Mouse (Mus musculus) E14TG2a.4 (cell line): ENCODE measurements around the gene Pisd.

ENCODE experiments used
- CTCF ChIP-seq: conservative IDR thresholded peaks from 2 replicates; pipeline ENCODE4 v1.5.1; 2014; ENCODE audit warnings: low read length
- POU5F1 ChIP-seq: IDR thresholded peaks from 2 replicates; pipeline ENCODE4 v1.6.1; 2014; ENCODE audit warnings: low read length, borderline replicate concordance

DNA sequence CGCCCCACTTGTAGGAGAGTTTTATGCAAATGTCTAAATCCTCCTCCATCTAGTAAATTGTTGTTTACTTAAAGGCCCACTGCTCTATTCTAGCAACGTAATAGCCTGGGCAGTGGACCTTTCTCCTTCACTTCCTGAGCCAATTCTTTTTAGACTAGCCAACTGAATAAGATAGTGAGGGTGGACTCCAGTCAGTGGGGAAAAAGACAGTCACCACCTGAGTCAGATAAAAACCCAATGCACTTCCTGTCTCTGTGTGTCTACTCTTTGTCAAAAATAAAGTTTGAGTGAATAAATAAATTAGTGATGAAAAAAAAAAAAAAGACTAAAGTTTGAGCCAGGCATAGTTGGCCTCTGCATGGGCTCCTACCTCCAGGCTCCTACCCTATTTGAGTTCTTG is 25.8 kb downstream of the Pisd start:
- TF ChIP-seq CTCF, result no peak
- no peak for TF ChIP-seq POU5F1
